Mouse (Mus musculus) testis, adult 2 months (tissue): ENCODE results near the gene Itga5. TPM values are rescaled to one million over a fixed set of nuclear protein-coding genes. Genes with fewer than 3 reads are reported as not detected.

Experiments used
- H3K27ac ChIP-seq: fragments of 200-500 bp; 2 replicates; pipeline ENCODE4 v1.5.1; 2012; ENCODE audit warnings: low read depth, low read length; ENCODE audit not compliant: control insufficient read depth, insufficient read depth
- H3K27me3 ChIP-seq: fragments of 200-500 bp; 2 replicates; pipeline ENCODE4 v1.6.1; 2012; ENCODE audit warnings: mild to moderate bottlenecking, low read length, moderate library complexity; ENCODE audit not compliant: control insufficient read depth, insufficient read depth
- H3K36me3 ChIP-seq: fragments of 200-500 bp; 2 replicates; pipeline ENCODE4 v1.6.1; 2012; ENCODE audit warnings: mild to moderate bottlenecking, low read length; ENCODE audit not compliant: control insufficient read depth, insufficient read depth
- H3K4me1 ChIP-seq: fragments of 200-500 bp; 2 replicates; pipeline ENCODE4 v1.6.1; 2012; ENCODE audit warnings: low read length; ENCODE audit not compliant: control insufficient read depth, insufficient read depth
- H3K4me3 ChIP-seq: fragments of 200-500 bp; 2 replicates; pipeline ENCODE4 v1.5.1; 2012; ENCODE audit warnings: low read depth, mild to moderate bottlenecking, low read length, moderate library complexity, mixed read lengths; ENCODE audit not compliant: control insufficient read depth
- CTCF ChIP-seq: fragments of 200-500 bp; IDR thresholded peaks from 2 replicates; pipeline ENCODE4 v1.5.1; 2012; ENCODE audit warnings: low read depth, mild to moderate bottlenecking, inconsistent platforms, low read length, moderate library complexity; ENCODE audit not compliant: control insufficient read depth, insufficient read depth, insufficient replicate concordance
- POLR2A ChIP-seq: fragments of 200-500 bp; IDR thresholded peaks from 2 replicates; pipeline ENCODE4 v1.6.1; 2012; ENCODE audit warnings: low read depth, mild to moderate bottlenecking, inconsistent platforms, low read length, moderate library complexity; ENCODE audit not compliant: control insufficient read depth
- polyA plus RNA-seq: library from polyadenylated mRNA; depleted of rRNA; stranded (reverse); fragments of >200 nt; gene quantifications from 2 replicates; pipeline ENCODE4 v1.2.3, GENCODE M21; 2012

The Itga5 gene
- polyA plus RNA-seq, 1 experiment: 1.4 TPM

DNA sequence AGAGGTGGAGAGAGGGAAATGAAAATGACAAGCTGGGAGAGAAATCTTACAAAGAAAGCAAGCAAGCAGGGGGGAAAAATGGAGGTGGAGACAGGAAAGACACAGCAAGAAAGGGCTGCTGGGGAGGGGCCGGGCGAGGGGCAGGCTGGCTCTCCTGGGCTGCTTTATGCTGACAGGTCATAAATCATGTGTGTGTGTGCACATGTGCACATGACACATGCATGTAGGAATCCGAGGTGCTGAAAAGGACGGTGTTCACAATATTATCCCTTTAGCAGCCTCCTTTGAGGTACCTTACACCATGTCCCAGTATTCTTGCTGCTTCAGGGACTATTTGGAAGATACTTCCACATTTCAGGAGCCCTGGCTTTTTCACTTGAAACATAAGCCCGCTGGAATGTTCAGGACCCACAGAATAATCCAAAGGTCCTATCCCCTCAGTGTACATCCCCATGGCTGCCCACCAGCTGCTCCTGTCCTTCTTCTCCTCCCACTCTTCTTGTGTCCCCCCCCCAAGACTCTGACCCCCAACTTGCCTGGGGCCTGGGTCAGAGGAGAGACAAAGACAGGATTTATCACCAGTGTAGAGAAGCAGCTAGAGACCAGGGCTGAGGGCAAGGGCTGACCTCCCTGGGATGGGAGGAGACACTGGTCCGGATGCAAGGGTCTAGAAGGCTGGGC, 64.1 kb downstream of the Itga5 start:
- no peaks in the 10 kb centered on the region for H3K36me3 ChIP-seq
- H3K4me3 ChIP-seq: no peak overlapping the region
- TF ChIP-seq CTCF: no peak
- TF ChIP-seq POLR2A: no peak
- peaks cover 18% of the 10 kb centered on the region for H3K4me1 ChIP-seq
- H3K27me3 ChIP-seq: no peaks in the 10 kb centered on the region
- H3K27ac ChIP-seq: no peak overlapping the region

DNA sequence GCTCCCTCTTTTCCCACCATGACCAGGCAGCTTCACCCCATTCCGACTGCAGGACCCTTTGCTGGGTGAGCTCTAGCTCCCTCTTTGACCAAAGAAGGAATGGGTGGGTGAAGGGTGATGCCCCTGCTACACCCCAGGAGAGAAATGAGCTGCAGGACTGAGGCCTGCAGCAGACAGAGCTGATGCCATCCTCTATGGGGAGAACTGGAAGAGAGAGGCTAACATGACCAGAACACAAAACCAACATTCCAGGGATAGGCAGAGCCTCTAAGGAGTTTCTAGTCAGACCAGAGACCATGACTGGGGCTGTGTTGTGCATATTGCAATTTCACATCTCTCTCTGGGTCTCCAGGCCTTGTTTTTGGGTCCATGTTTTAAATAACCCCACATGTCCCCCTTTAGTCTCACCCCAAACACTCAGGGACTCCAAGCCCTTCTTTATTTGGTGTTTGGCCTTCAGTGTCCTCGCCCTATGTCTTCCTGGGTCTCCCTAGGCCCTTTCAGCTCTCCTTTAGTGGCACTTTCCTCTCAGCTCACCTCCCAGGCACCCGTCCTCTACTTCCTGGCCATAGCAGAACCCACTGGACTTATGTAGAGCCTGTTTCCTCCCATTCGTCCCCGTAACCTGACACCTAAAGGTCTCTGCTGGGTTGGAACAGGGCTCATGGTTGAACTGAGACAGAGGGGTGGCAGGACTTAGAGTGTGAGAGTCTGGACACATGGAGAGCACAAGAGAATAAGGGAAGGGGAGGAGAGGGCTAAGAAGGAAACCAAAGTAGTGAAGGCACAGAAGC, 64.8 kb downstream of the Itga5 start:
- no peaks in the 10 kb centered on the region for H3K27me3 ChIP-seq
- H3K36me3 ChIP-seq: no peaks in the 10 kb centered on the region
- TF ChIP-seq CTCF (no peak), POLR2A (no peak)
- H3K4me1 ChIP-seq: peaks cover 16% of the 10 kb centered on the region
- no peak overlapping the region for H3K4me3 ChIP-seq
- H3K27ac ChIP-seq: no peak overlapping the region

DNA sequence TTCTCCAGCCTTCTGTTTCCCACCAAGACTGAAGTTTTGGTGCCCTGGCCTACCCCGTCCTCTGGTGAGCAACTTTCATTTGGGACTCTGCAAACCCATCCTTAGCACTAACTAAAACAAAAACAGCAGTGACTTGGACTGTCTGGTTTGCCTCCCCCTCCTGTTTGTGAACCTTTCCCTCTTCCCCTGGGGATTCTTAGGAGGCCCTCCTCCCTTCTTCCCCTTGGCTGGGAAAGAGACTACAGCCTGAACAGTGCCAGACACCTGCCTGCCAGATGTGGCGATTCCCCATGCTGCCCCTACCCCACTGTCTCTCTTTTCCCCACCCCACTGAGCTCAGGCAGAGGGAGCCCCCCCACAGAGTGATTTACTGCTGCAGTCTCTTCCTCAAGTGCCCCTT, 65.5 kb downstream of the Itga5 start:
- Histone ChIP-seq H3K27me3 (no peaks in the 10 kb centered on the region), H3K36me3 (no peaks in the 10 kb centered on the region), H3K27ac (no peak overlapping the region), H3K4me1 (peaks cover 16% of the 10 kb centered on the region), H3K4me3 (no peak overlapping the region)
- no peak for TF ChIP-seq CTCF
- TF ChIP-seq POLR2A: no peak

DNA sequence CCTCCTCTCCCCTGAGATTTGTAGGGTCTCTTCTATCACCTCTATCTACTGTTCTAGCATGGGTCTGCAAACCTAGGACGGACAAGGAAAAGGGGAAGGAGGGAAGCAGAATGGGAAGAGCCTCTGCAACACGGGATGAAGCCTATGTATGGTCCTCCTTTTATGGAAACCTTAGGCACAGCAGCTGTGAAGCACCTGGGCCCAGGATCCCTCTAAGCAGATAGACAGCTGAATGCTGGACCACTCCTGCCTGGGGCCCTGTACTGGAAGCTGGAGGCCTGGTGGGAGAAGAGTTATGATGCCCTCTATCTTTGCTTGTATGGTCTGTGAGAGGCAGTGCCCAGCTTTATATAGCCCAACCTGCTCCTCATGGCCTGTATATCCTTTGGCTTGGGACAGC, 66.0 kb downstream of the Itga5 start:
- no peak overlapping the region for H3K4me3 ChIP-seq
- TF ChIP-seq POLR2A (no peak), CTCF (no peak)

DNA sequence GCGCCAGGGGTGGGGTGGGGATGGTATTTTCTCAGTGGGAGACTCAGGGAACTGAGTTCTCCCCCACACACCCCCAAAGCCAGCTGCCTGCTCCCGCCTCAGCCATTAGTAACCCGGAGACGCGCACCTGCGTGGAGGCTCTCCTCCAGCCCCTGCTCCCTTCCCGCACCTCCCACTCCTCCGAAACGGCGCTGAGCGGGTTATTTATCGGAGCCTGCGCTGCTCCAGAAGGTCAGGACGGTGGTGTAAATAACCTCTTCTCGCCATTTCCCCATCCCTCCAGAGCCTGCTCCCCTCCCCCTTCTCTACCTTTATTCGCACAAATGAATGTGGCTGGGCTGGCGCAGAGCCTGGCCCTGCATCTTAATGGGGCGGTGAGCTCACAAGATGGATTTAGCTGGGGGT, 66.5 kb downstream of the Itga5 start:
- H3K4me3 ChIP-seq: no peak overlapping the region
- H3K27me3 ChIP-seq: no peaks in the 10 kb centered on the region
- peaks cover 14% of the 10 kb centered on the region for H3K4me1 ChIP-seq
- no peak for TF ChIP-seq CTCF
- no peak for TF ChIP-seq POLR2A
- no peaks in the 10 kb centered on the region; the same call in 1 of the 2 replicates for H3K36me3 ChIP-seq
- no peak overlapping the region for H3K27ac ChIP-seq

More for the DNA sequence above, 66.0 kb downstream of the Itga5 start:
- Histone ChIP-seq H3K27ac (no peak overlapping the region), H3K36me3 (no peaks in the 10 kb centered on the region; the same call in 1 of the 2 replicates), H3K4me1 (peaks cover 14% of the 10 kb centered on the region), H3K27me3 (no peaks in the 10 kb centered on the region)

DNA sequence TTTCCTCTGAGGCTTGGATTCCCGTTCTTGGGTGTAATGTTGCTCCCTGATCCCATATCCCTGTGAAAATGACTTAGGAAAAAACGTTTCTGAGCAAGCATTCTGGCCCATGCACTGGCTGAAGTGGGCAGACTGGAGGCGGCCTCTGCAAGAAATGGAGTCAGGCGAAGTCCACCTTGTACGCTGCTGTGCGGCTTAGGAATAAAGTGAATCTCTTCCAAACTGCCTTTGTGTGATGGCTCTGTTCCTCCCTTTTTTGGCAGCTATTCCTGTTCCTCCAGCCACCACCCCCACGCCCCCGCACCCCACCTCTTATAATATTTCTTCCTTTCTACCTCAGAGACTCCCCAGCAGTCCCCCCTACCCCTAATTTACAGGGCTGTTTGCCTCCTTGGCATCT, 66.9 kb downstream of the Itga5 start:
- no peaks in the 10 kb centered on the region; the same call in 1 of the 2 replicates for H3K36me3 ChIP-seq
- TF ChIP-seq CTCF: no peak
- no peak for TF ChIP-seq POLR2A
- H3K4me3 ChIP-seq: no peak overlapping the region
- H3K27ac ChIP-seq: no peak overlapping the region
- H3K27me3 ChIP-seq: no peaks in the 10 kb centered on the region
- H3K4me1 ChIP-seq: peaks cover 13% of the 10 kb centered on the region

DNA sequence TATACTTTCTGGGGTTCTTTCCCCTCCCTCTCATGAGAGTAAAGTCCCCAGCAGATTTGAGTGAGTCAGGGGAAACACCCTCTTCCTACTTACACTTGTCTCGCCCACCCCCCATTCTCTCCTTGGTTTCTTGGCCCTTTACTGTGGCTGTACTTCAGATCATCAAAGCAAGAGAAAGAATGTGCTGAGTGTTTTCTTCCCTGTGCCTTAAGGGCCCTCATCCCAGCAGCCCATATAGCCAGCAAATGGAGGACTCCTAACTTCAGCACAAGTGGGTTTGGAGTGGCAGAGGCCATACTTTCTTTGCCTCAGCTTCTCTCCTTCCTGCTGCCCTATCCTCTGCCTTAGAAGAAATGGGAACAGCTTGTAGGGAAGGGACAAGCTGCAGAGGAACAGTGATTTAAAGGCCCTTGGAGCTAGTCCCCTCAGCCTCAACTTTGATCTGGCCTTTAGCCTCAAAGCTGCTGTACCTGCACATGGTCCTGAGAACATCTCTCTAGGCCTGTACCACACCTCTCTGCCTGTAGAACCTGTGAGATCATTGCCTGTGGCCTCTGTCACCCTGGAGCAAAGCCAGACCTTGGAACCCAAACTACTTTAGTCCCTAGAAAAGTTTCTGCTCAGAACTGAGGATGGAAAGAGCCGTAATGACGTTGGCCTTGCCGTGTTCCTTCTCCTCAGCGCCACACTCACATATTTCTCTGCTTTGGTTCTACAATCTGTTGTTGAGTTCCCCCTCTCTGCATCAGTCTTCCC, 67.5 kb downstream of the Itga5 start:
- TF ChIP-seq POLR2A: no peak
- no peak for TF ChIP-seq CTCF
- H3K4me3 ChIP-seq: no peak overlapping the region
- H3K36me3 ChIP-seq: no peaks in the 10 kb centered on the region; the same call in 1 of the 2 replicates
- H3K27me3 ChIP-seq: no peaks in the 10 kb centered on the region
- H3K4me1 ChIP-seq: peaks cover 7% of the 10 kb centered on the region
- no peak overlapping the region for H3K27ac ChIP-seq
